Mouse (Mus musculus) hindbrain, embryonic 11.5 days (tissue): ENCODE results near the gene Gna15. TPM values are rescaled to one million over a fixed set of nuclear protein-coding genes. Genes with fewer than 3 reads are reported as not detected.

Source experiments
- ATAC-seq: fragments of 200-750 bp; cut with Nextera tagmentation; 2 replicates; pipeline ENCODE4 v1.8.0; 2017; ENCODE audit warnings: mild to moderate bottlenecking, moderate TSS enrichment, moderate library complexity; ENCODE audit not compliant: low FRiP score
- DNase-seq: peaks from one replicate; pipeline ENCODE4 v3.0.0-alpha.2; 2015; ENCODE audit warnings: low spot score
- H3K27ac ChIP-seq: fragments of 300-500 bp; sonication (generic); 2 replicates; pipeline ENCODE4 v1.5.1; 2014; ENCODE audit warnings: mild to moderate bottlenecking, low read depth, low read length
- H3K27me3 ChIP-seq: fragments of 300-500 bp; sonication (generic); 2 replicates; pipeline ENCODE4 v1.6.1; 2014; ENCODE audit warnings: mild to moderate bottlenecking, low read length, moderate library complexity, mixed read lengths; ENCODE audit not compliant: control insufficient read depth, insufficient read depth
- H3K36me3 ChIP-seq: fragments of 300-500 bp; sonication (generic); 2 replicates; pipeline ENCODE4 v1.6.1; 2014; ENCODE audit warnings: mild to moderate bottlenecking, low read length, moderate library complexity, mixed read lengths; ENCODE audit not compliant: control insufficient read depth, insufficient read depth
- H3K4me1 ChIP-seq: fragments of 300-500 bp; sonication (generic); replicated peaks from 2 replicates; pipeline ENCODE4 v1.6.1; 2014; ENCODE audit warnings: low read length, mixed read lengths; ENCODE audit not compliant: control insufficient read depth, insufficient read depth
- H3K4me2 ChIP-seq: fragments of 300-500 bp; sonication (generic); replicated peaks from 2 replicates; pipeline ENCODE4 v1.6.1; 2014; ENCODE audit warnings: mild to moderate bottlenecking, low read depth, low read length
- H3K4me3 ChIP-seq: fragments of 300-500 bp; sonication (generic); 2 replicates; pipeline ENCODE4 v1.5.1; 2014; ENCODE audit warnings: low read depth, low read length
- H3K9ac ChIP-seq: fragments of 300-500 bp; sonication (generic); 2 replicates; pipeline ENCODE4 v1.6.1; 2014; ENCODE audit warnings: low read depth, low read length
- H3K9me3 ChIP-seq: fragments of 300-500 bp; sonication (generic); 2 replicates; pipeline ENCODE4 v1.6.1; 2016; ENCODE audit warnings: low read length; ENCODE audit not compliant: control insufficient read depth
- WGBS: fragments of 180-500 bp; shearing (Covaris S2); extraction: QIAGEN DNeasy Blood & Tissue Kit; methylation state at CpG from one replicate; pipeline ENCODE4 v1.1.7; 2014; 5-methylcytosine and 5-hydroxymethylcytosine counted together
- polyA plus RNA-seq: library from polyadenylated mRNA; unstranded; fragments of >200 nt; fragmentation: Nextera tagmentation; extraction: Ambion mirVana; gene quantifications from 2 replicates; pipeline ENCODE4 v1.2.1, GENCODE M21; 2014

Gene Gna15
- polyA plus RNA-seq, 1 experiment from 2014 or later = 0.56 TPM

DNA sequence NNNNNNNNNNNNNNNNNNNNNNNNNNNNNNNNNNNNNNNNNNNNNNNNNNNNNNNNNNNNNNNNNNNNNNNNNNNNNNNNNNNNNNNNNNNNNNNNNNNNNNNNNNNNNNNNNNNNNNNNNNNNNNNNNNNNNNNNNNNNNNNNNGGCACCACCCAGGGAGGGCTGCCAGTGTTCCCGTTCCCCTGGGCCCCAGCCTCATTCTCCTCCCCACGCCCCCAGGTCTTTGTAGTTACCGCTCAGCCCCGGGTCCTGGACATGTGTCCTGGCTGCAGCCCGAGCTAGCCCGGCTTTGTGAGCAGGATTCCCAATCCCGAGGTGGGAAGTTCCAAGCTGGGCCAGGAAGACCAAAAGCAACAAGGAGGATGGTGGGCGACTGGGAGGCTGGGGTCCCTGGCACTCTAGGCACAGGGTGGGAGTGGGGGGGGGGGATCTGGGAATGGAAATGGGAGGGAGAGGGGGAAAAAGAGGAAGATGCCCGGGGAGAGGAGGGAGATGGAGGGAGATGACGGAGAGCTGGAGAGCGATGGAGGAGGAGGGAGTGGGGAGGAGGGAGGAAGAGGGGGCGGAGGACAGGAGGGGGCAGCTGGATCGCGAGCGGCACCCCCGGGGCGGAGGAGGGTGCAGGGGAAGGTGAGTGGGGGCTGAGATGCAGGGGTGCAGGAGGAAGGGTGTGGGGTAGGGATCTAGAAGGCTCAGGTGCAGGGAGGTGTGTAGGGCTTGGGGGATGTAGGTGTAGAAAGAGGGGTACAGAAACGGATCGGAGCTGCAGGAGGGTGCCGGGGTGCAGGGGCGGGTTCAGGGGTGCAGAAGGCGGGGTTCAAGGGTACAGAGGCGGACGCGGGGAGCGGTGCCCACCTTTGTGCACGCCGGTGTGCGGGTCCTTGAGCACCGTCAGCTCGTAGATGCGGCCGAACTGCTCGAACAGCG lies 42.2 kb downstream of the Gna15 start:
- H3K9ac ChIP-seq = peak overlapping the region; percentile 62
- no peak overlapping the region for H3K27ac ChIP-seq
- ATAC-seq (peak; percentile 42), DNase-seq (no peak)
- 6% methylated on average over 26 of the region's 35 CpGs for WGBS
- peaks cover 15% of the 10 kb centered on the region for H3K27me3 ChIP-seq
- H3K4me2 ChIP-seq = peak overlapping the region; percentile 58
- peak overlapping the region; percentile 44 for H3K4me3 ChIP-seq
- H3K9me3 ChIP-seq = no peaks in the 10 kb centered on the region
- peaks cover 4% of the 10 kb centered on the region for H3K4me1 ChIP-seq
- no peaks in the 10 kb centered on the region for H3K36me3 ChIP-seq

DNA sequence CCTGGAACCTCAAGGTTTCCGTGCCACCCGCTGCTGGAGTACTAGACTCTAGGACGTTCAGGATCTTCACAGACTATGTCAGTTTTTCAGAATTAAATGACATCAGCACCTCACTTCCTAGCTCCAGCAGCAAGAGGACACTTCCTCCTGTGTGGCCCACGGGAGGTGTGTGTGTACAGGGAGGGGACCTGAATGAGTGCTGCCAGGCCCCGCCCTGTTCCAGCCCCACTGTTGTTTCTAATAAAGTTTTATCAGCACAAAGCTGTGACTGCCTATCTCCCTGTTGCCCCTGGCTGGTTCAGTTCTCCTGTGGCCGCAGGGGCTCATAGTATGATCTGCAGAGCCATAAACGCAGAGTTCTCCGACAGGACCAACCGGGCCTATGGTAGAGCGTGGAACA lies 49.6 kb downstream of the Gna15 start:
- WGBS = 85% methylated on average over 10 of the region's 10 CpGs
- H3K9me3 ChIP-seq = no peaks in the 10 kb centered on the region
- H3K36me3 ChIP-seq = no peaks in the 10 kb centered on the region
- H3K27ac ChIP-seq = no peak overlapping the region
- no peak overlapping the region for H3K4me3 ChIP-seq
- DNase-seq = no peak
- H3K9ac ChIP-seq = no peak overlapping the region
- H3K4me1 ChIP-seq = peaks cover 3% of the 10 kb centered on the region; the same call in 1 of the 2 replicates
- ATAC-seq = no peak
- H3K4me2 ChIP-seq = no peak overlapping the region
- peaks cover 25% of the 10 kb centered on the region for H3K27me3 ChIP-seq

DNA sequence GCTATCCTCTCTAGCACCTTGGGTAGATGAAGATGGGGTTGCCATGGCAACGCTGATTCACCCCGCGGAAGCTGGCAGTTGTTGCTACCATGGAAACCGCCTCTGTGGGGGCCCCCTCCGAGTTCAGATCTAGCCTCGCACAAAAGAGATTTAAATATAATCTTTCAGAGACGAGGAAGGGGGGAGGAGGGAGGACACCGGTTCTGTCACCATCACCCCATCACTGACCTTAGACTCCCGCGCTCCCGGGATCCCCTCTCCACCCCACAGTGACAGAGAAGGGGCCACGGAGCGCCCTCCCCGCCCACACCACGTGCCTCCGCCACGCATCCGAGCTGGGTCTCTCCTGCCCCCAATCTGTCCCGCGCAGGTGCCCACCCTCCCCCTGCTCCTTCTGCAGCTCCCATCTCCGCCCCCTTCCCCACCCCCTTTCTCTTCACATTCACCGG lies 51.0 kb downstream of the Gna15 start:
- WGBS = 0% methylated on average over 22 of the region's 22 CpGs
- Histone ChIP-seq H3K9me3 (no peaks in the 10 kb centered on the region), H3K27me3 (peaks cover 21% of the 10 kb centered on the region), H3K9ac (0 out of 2 replicates have a peak overlapping the region, but pooled peaks have one; percentile 21), H3K27ac (peak overlapping the region; percentile 58; the same call in 1 of the 2 replicates), H3K4me1 (peaks cover 3% of the 10 kb centered on the region; the same call in 1 of the 2 replicates), H3K4me3 (peak overlapping the region; percentile 16), H3K4me2 (peak overlapping the region; percentile 47), H3K36me3 (no peaks in the 10 kb centered on the region)
- DNase-seq = peak; percentile 87
- peak; percentile 86 for ATAC-seq

DNA sequence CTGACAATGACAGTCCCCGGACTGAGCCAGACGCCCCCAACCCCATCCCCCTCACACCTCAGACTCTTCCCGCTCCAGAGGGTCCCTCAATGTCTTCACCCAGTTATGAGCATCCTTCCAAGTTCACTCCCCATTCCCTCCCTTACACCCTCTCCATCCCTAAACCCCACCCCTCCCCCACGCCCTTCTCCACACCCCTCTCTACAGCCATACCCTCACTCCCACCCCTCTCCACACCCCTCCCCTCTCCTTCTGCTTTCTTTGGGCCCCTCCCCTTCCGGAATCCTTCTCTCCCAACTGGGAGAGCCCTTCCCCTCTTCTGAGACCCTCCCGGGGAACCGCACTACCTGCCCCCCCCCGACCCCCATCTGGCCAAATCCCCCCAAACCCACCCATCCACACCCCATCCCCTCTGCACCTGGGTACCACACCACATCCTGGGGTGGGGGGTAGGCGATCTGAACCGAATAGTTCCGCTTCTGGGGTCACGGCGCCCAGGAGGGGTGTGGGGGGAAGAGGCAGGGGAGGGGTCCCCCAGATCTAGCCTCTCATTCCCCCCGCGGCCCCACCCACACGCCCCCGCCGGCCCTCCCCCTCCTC lies 51.5 kb downstream of the Gna15 start:
- Histone ChIP-seq H3K27me3 (peaks cover 20% of the 10 kb centered on the region), H3K4me3 (peak overlapping the region; percentile 16), H3K27ac (0 out of 2 replicates have a peak overlapping the region, but pooled peaks have one; percentile 30), H3K4me1 (peaks cover 3% of the 10 kb centered on the region; the same call in 1 of the 2 replicates), H3K4me2 (peak overlapping the region; percentile 47), H3K36me3 (no peaks in the 10 kb centered on the region), H3K9ac (no peak overlapping the region), H3K9me3 (no peaks in the 10 kb centered on the region)
- DNase-seq = peak; percentile 61
- ATAC-seq = peak; percentile 67
- 8% methylated on average over 15 of the region's 18 CpGs for WGBS

DNA sequence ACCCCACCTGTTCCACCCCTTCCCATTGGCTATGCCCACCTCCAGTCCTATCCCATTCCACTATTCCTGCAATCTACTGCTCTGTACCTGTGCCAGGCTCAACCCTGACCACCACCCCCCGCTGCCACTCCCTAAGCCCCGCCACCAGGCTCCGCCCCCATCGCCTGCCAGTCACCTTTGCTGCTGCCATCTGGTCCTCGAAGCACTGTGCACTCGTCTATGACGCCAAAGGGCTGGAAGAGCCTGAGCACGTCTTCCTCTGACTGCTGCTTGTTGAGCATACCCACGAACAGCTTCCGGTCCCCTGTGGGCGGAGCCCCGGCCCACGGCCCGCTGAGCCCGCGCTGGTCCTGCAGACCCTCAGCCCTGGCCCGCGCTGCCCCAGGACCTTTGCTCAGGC lies 53.6 kb downstream of the Gna15 start:
- Histone ChIP-seq H3K4me3 (no peak overlapping the region), H3K27ac (no peak overlapping the region), H3K4me2 (no peak overlapping the region), H3K27me3 (peaks cover 21% of the 10 kb centered on the region), H3K4me1 (peaks cover 3% of the 10 kb centered on the region; the same call in 1 of the 2 replicates), H3K9me3 (no peaks in the 10 kb centered on the region), H3K36me3 (no peaks in the 10 kb centered on the region), H3K9ac (no peak overlapping the region)
- ATAC-seq = no peak
- WGBS = 48% methylated on average over 18 of the region's 18 CpGs
- no peak for DNase-seq

DNA sequence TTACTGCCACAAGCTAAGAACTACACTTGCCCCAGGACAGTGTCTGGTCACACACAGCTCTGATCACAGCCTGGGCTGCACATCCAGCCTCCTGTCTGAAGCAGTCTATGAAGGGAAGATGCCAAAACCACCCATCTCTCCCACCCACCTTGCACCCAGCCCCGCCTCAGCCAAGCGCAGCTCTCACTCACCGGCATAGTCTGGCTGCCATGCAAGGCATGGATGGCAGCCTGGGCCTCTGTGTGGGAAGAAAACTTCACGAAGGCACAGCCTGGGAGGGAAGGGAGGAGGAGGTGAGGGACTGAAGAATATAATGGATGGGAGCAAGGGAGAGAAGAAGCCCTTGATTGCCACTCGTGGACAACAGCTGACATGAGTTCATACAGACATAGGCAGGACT lies 54.8 kb downstream of the Gna15 start:
- Histone ChIP-seq H3K4me2 (no peak overlapping the region), H3K4me1 (peaks cover 6% of the 10 kb centered on the region), H3K36me3 (no peaks in the 10 kb centered on the region), H3K9ac (no peak overlapping the region), H3K4me3 (no peak overlapping the region), H3K9me3 (no peaks in the 10 kb centered on the region), H3K27me3 (peaks cover 23% of the 10 kb centered on the region), H3K27ac (no peak overlapping the region)
- WGBS = 84% methylated on average over 5 of the region's 5 CpGs
- no peak for DNase-seq
- ATAC-seq = no peak

DNA sequence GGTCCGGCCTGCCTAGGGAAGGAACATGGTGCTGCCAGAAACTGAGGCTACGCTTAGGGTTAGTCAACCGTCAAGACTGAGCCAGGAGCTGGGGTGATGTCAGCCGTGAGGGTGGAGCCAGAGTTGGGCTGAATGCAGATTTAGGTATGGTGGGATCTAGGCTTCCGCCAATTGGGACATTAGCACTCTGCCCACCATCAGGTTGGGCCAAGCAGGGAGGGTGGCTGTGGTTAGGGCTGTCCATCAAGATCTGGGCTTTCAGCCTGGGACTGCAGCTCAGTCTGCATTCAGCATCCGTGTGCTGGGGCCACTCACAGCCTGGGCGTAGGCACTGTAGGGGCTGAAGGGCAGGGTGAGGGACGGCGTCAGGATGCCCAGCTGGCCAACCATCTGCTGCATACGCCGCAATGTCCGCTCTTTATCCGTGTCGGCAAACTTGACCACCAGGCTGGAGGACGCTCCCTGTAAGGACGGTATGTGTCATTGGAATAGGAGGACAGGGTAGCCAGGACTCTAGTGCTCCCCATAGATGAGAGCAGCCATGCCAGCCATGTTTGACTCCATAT lies 56.3 kb downstream of the Gna15 start:
- Histone ChIP-seq H3K4me2 (no peak overlapping the region), H3K27me3 (peaks cover 35% of the 10 kb centered on the region), H3K27ac (no peak overlapping the region), H3K4me1 (peaks cover 2% of the 10 kb centered on the region), H3K36me3 (no peaks in the 10 kb centered on the region), H3K9ac (no peak overlapping the region), H3K9me3 (no peaks in the 10 kb centered on the region), H3K4me3 (no peak overlapping the region)
- DNase-seq = no peak
- ATAC-seq = no peak
- WGBS = 89% methylated on average over 16 of the region's 16 CpGs

DNA sequence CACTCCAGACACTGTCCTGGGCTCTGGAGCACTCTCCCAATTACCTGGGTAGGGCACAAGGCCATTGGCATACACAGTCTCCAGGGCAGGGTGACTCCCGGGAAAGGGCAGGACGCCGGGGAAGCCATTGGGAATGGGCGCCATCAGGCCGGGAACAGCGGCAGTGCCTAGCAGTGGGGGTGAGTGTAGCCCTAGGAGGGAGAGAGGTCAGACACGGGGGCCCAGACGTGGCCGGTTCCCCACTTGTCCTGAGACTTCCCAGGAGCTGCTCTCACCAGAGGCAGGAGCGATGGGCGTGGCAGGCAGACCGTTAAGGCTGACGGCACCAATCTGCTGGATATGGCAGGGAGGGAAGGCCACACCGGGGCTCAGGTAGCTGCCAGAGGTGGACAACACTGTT lies 57.1 kb downstream of the Gna15 start:
- no peak overlapping the region for H3K27ac ChIP-seq
- no peak overlapping the region for H3K4me2 ChIP-seq
- no peaks in the 10 kb centered on the region for H3K9me3 ChIP-seq
- DNase-seq (no peak), ATAC-seq (no peak)
- 71% methylated on average over 14 of the region's 14 CpGs for WGBS
- no peaks in the 10 kb centered on the region for H3K36me3 ChIP-seq
- peaks cover 44% of the 10 kb centered on the region for H3K27me3 ChIP-seq
- H3K4me3 ChIP-seq = no peak overlapping the region
- H3K4me1 ChIP-seq = peaks cover 2% of the 10 kb centered on the region
- H3K9ac ChIP-seq = no peak overlapping the region
